Mouse (Mus musculus): ENCODE data around the gene A630089N07Rik.
A peak's percentile ranks its signal among the peaks of the same experiment; 100 is the strongest.
"Not testable (repeated sequence)": the region's sequence is repeated elsewhere in the genome, so short reads cannot be mapped to it uniquely, and the experiment has no call there.

The A630089N07Rik gene

GRCm38 (mm10) chr16:98081889-98082818, at the start of gene A630089N07Rik:
Gene A630089N07Rik, minus strand, starts transcription at chr16:98082450.
- peak; percentile 83 for DNase-seq (ENCODE audit: extremely low read depth, insufficient read length, low spot score)

GRCm38 (mm10) chr16:98107109-98107508, 24.9 kb upstream of the A630089N07Rik start:
- DNase-seq (ENCODE audit: extremely low read depth, insufficient read length, low spot score), result no peak

- DNase-seq (ENCODE audit: extremely low read depth, insufficient read length, low spot score), result not testable (repeated sequence)
Measured at GRCm38 (mm10) chr16:98081550-98081888, 731 bp downstream of the A630089N07Rik start.

DNA sequence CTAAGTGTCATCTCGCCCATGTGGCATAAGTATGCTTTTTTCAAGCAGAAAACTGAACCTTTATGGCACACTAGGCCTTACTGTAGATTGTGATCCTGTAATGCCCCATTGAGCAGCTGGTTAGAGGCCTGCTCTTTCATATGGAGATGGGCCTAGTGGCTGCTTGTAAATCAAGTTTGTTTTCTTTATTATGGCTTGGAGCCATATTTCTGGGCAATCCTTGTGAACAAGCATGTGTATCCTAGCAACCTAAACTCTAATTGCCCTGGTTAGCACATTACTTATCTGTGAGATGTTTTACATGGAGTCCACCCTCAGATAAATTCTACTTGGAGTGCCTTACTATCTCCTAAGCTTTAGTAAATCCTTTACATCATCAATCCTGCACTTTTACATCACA, 1.1 kb downstream of the A630089N07Rik start:
- DNase-seq (ENCODE audit: extremely low read depth, insufficient read length, low spot score), result peak; percentile 5

DNA sequence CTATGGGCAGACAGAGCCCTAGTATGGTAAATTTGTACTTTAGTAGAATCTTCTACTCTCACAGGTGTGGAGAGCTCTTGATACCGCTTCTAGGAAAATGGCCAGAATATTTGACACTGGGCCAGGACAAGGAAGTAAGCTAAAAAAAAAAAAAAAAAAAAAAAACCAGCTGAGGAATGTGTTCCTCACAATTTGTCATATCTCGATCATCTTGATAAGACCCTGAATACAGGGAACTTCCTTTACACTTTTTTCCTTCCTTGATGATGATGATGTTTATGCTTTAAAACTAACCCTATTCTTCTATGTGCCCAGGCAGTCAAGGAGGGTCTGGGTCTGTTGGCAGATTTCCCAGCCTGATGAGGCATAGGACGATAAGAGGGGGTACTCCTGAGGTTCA, 2.9 kb downstream of the A630089N07Rik start:
- DNase-seq (ENCODE audit: extremely low read depth, insufficient read length, low spot score), result not testable (repeated sequence)

DNA sequence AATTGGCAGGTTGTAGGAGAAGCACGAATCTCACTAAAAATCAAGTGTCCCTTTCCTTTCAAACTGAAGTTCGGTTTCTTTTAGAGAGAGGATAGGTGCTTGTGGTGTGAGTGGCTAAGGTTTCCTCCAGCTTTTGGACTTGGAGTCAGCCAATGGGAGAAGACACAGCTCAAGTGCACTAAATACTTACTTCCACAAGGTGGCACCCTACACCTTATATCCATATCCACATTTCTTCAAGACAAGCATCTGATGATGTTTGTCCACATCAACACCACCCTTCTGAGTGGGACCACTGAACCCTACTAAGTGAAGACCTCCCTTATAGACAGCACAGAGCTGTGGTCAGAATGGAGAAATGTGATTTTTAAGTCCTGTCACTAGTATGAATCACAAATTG, 40.6 kb downstream of the A630089N07Rik start:
- peak; percentile 24 for DNase-seq (ENCODE audit: extremely low read depth, insufficient read length, low spot score)

DNA sequence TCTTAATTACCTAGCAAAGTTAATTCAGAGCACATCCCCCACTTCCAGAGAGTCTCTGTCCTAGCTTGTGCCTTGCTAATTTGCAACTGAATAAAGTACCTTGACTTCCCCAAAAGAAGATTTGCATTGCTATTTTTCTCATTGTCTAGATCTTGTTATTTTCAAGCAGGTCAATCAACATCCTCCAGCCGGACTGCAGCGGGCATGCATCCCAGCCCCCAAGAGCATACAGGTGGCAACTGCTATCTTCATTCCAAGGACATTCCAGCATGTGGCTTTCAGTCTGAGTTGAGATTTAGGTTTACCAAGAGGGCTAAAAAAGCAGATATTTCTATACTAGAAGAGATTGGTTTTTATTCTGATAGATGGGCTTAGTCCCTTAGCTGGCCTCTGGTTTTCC, 47.3 kb downstream of the A630089N07Rik start:
- DNase-seq (ENCODE audit: extremely low read depth, insufficient read length, low spot score), result not testable (repeated sequence)

- DNase-seq (ENCODE audit: extremely low read depth, insufficient read length, low spot score), result not testable (repeated sequence)
Measured at GRCm38 (mm10) chr16:98026186-98026585, 56.1 kb downstream of the A630089N07Rik start.

DNA sequence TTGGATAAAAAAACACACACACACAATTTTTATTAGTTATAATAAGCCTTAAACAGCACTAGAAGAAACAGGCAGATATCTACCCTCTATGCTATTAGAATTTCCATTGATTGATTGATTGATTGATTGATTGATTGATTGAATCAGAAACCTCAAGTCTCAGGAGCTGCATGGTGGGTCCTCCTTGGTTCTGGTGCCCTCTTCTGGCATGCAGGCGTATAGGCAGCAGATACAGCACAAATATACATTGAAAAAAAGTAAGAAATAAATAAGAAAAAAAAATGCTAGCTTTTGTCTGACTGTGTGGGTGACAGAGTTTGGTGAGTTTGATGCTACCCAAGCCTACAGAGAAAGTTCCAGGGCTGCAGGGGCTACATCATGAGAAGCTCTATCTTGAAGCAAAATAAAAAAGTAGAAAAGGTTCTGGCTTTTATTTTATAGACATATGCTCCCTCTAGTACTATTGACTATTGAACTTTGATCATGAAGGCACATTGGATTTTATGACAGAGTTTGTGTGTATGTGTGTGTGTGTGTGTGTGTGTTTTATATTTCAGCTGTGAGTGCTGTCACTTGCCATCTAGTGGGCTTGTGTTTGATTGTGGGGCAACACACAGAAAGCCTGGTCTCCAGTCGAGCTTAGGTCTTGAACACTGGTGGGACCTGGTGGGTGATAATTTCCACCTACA, 59.4 kb downstream of the A630089N07Rik start:
- DNase-seq (ENCODE audit: extremely low read depth, insufficient read length, low spot score), result peak; percentile 20

GRCm38 (mm10) chr16:98022081-98022480, 60.2 kb downstream of the A630089N07Rik start:
- no peak for DNase-seq (ENCODE audit: extremely low read depth, insufficient read length, low spot score)

DNA sequence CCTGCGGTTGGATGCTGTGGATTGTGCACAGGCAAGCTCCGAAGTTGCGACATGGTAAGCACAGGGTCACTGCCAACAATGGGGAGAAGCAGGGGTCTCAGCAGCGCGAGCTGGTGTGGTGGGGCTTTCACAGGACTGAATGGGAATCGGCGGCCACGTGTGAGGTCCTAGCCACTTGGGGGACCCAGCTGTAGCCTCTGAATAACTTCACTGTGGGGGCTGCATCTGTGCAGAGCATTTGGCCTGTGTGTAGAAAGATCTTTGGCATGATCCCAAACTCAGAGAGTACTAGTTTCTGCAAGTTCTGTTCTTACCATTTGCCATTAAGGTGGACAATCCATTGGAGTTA, 84.9 kb downstream of the A630089N07Rik start:
- not testable (repeated sequence) for DNase-seq (ENCODE audit: extremely low read depth, insufficient read length, low spot score)

GRCm38 (mm10) chr16:97996616-97997382, 85.5 kb downstream of the A630089N07Rik start, which contains the start of gene B230307C23Rik:
Gene B230307C23Rik, plus strand, starts transcription at chr16:97997315.
- DNase-seq (ENCODE audit: extremely low read depth, insufficient read length, low spot score), result peak; percentile 83

- DNase-seq (ENCODE audit: extremely low read depth, insufficient read length, low spot score), result no peak
Measured at GRCm38 (mm10) chr16:97995849-97996615, 86.2 kb downstream of the A630089N07Rik start.

DNA sequence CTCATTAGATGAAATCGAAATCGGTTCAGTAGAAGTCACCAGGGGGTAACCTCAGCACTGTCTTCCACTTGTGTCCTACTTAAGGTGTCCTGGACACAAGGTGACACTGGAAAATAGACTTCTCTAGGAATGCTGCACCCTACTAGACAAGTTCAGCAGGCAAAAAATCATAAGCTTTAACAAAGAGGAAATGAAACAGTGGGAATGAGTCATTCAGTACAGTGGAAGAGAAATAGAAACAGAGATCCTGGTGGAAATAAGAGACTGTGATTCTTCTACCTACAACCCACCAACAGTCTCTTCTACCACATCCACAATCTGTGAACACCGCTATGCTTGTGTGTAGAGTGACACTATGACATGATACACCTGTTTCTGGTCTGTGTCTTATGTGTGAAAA, 89.8 kb downstream of the A630089N07Rik start:
- not testable (repeated sequence) for DNase-seq (ENCODE audit: extremely low read depth, insufficient read length, low spot score)

GRCm38 (mm10) chr16:97991517-97991916, 90.7 kb downstream of the A630089N07Rik start:
- no peak for DNase-seq (ENCODE audit: extremely low read depth, insufficient read length, low spot score)

GRCm38 (mm10) chr16:97984589-97984988, 97.7 kb downstream of the A630089N07Rik start:
- no peak for DNase-seq (ENCODE audit: extremely low read depth, insufficient read length, low spot score)

- no peak for DNase-seq (ENCODE audit: extremely low read depth, insufficient read length, low spot score)
Measured at GRCm38 (mm10) chr16:97981362-97981761, 100.9 kb downstream of the A630089N07Rik start.

GRCm38 (mm10) chr16:97977722-97978121, 104.5 kb downstream of the A630089N07Rik start:
- DNase-seq (ENCODE audit: extremely low read depth, insufficient read length, low spot score), result no peak

DNA sequence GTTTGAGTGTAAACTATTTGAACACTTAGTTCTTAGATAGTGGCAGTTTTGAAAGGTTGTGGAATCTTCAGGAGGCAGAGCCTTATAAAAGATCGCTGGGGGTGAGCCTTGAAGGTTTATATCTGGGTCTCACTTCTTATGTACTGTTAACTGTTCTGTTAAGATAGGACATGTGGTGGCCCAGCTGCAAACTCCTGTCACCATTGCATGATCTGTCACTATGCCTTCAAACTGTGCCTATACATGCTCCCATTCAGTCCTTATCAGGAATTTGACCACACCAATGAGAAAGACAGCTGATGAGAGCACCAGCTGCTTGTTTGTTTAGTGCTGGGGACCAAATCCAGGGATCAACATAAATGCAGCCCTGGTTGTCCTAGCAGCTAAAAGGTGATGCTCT, 105.0 kb downstream of the A630089N07Rik start:
- no peak for DNase-seq (ENCODE audit: extremely low read depth, insufficient read length, low spot score)

- DNase-seq (ENCODE audit: extremely low read depth, insufficient read length, low spot score), result no peak
Measured at GRCm38 (mm10) chr16:97963956-97964540, 118.2 kb downstream of the A630089N07Rik start.
